Mouse (Mus musculus) heart, adult 2 months (tissue): ENCODE results near the gene Ccnf. TPM values are rescaled to one million over a fixed set of nuclear protein-coding genes. Genes with fewer than 3 reads are reported as not detected.

Experiments
- DNase-seq, 2 experiments: peaks; one replicate each; pipeline ENCODE4 v3.0.0; 2021
- H3K27ac ChIP-seq: fragments of 200-600 bp; 2 replicates; pipeline ENCODE4 v1.8.1; 2022
- H3K27me3 ChIP-seq: fragments of 200-500 bp; 2 replicates; pipeline ENCODE4 v1.6.1; 2012; ENCODE audit warnings: mild to moderate bottlenecking, low read length, inconsistent platforms, mixed read lengths; ENCODE audit not compliant: control insufficient read depth, insufficient read depth
- H3K36me3 ChIP-seq: fragments of 200-500 bp; 2 replicates; pipeline ENCODE4 v1.6.1; 2012; ENCODE audit warnings: low read length, inconsistent platforms; ENCODE audit not compliant: control insufficient read depth, insufficient read depth
- H3K4me1 ChIP-seq: fragments of 200-500 bp; 2 replicates; pipeline ENCODE4 v1.6.1; 2011; ENCODE audit warnings: low read length; ENCODE audit not compliant: control insufficient read depth, insufficient read depth
- H3K4me3 ChIP-seq: fragments of 200-600 bp; 2 replicates; pipeline ENCODE4 v1.8.1; 2022
- H3K79me2 ChIP-seq: fragments of 200-500 bp; replicated peaks from 2 replicates; pipeline ENCODE4 v1.6.1; 2012; ENCODE audit warnings: mild to moderate bottlenecking, inconsistent platforms, low read length, moderate library complexity, mixed read lengths; ENCODE audit not compliant: control insufficient read depth, insufficient read depth
- H3K9ac ChIP-seq: fragments of 200-500 bp; 2 replicates; pipeline ENCODE4 v1.6.1; 2012; ENCODE audit warnings: low read depth, mild to moderate bottlenecking, control low read depth, inconsistent platforms, low read length, mixed read lengths
- CTCF ChIP-seq: fragments of 200-600 bp; IDR thresholded peaks from 2 replicates; pipeline ENCODE4 v1.8.1; 2022; ENCODE audit warnings: antibody characterized with exemption, mild to moderate bottlenecking, moderate library complexity
- EP300 ChIP-seq: fragments of 200-500 bp; IDR thresholded peaks from 2 replicates; pipeline ENCODE4 v1.6.1; 2011; ENCODE audit warnings: low read depth, low read length, control low read depth; ENCODE audit not compliant: insufficient read depth
- POLR2A ChIP-seq: fragments of 200-500 bp; IDR thresholded peaks from 2 replicates; pipeline ENCODE4 v1.6.1; 2011; ENCODE audit warnings: mild to moderate bottlenecking, low read depth, low read length, control low read depth; ENCODE audit not compliant: insufficient read depth
- WGBS: fragments of 180-500 bp; shearing (Covaris S2); methylation state at CpG from one replicate; pipeline ENCODE4 v1.1.7; 2018; 5-methylcytosine and 5-hydroxymethylcytosine counted together
- intact Hi-C: fragments of 180-260 bp; cut with DNase I; formaldehyde crosslinking; loops from one replicate; pipeline ENCODE4 v1.15.1; 2025
- microRNA-seq, 2 experiments: library from miRNA; unstranded; fragments of <30 nt; microRNA quantifications; one replicate each; pipeline ENCODE4 v1.2.0; 2021
- polyA plus RNA-seq: library from polyadenylated mRNA; depleted of rRNA; stranded (reverse); fragments of >200 nt; gene quantifications from 2 replicates; pipeline ENCODE4 v1.2.3, GENCODE M21; 2012; rRNA removed
- total RNA-seq, 2 experiments: library from RNA; stranded (reverse); gene quantifications; 2 replicates each; pipeline ENCODE4 v1.2.3; 2021

Ccnf gene
- total and polyA plus RNA-seq, 3 experiments: 0.49 to 0.59 (median 0.57) TPM

DNA sequence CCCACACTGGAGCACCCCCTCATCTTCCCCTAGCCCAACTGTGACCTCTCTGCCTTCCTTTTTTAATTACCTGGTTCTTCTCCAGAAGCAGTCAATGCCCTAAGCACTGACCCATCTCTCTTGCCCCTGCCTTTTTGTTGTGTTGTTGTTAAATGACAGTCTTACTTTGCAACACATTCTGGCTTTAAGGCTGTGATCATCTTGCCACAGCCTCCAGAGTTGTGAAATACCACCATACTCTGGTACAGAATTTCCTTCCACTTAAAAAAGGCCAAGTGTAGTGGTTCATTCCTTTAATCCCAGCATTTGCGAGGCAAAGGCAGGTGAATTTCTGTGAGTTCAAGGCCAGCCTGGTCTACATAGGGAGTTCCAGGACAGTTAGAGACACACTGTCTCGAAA lies 60.4 kb downstream of the Ccnf start:
- no peak overlapping the region for H3K4me3 ChIP-seq
- DNase-seq: no peak
- intact Hi-C loops: no loop called here
- TF ChIP-seq CTCF (no peak), EP300 (no peak), POLR2A (no peak)
- 88% methylated on average over 2 of the region's 2 CpGs for WGBS
- no peaks in the 10 kb centered on the region for H3K27me3 ChIP-seq
- peaks cover 2% of the 10 kb centered on the region; the same call in 1 of the 2 replicates for H3K4me1 ChIP-seq
- no peaks in the 10 kb centered on the region for H3K36me3 ChIP-seq
- no peaks in the 10 kb centered on the region for H3K79me2 ChIP-seq
- H3K9ac ChIP-seq: no peak overlapping the region
- H3K27ac ChIP-seq: no peak overlapping the region

DNA sequence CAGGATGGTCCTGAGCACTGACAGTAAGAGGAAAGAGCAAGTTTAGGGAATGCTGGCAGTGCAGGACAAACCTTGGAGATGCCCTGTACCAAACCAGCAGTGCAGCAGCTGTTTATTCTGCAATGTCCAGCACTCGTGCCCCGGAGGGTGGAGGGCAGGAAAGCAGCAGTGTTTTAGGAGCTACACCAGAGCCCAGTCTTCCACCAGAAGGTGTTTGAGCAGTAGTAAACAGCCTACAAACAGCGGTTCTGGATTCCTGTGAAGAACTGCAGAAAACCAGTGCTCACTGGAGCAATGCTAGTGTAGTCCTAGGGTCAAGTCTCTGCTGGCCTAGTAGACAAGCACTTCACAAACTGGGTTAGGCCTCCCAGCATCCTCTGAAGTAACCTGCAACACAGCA lies 77.0 kb downstream of the Ccnf start:
- Histone ChIP-seq H3K79me2 (no peaks in the 10 kb centered on the region), H3K27me3 (no peaks in the 10 kb centered on the region), H3K36me3 (no peaks in the 10 kb centered on the region), H3K27ac (no peak overlapping the region), H3K4me1 (peaks cover 2% of the 10 kb centered on the region; the same call in 1 of the 2 replicates), H3K9ac (no peak overlapping the region), H3K4me3 (no peak overlapping the region)
- 83% methylated on average over 3 of the region's 3 CpGs for WGBS
- DNase-seq: no peak
- no peak for TF ChIP-seq POLR2A
- no peak for TF ChIP-seq CTCF
- TF ChIP-seq EP300: no peak
- intact Hi-C loops: loop anchor here (5.0 kb wide), 1 partner anchor 78 kb away; the partner anchor contains the start of gene Ccnf

DNA sequence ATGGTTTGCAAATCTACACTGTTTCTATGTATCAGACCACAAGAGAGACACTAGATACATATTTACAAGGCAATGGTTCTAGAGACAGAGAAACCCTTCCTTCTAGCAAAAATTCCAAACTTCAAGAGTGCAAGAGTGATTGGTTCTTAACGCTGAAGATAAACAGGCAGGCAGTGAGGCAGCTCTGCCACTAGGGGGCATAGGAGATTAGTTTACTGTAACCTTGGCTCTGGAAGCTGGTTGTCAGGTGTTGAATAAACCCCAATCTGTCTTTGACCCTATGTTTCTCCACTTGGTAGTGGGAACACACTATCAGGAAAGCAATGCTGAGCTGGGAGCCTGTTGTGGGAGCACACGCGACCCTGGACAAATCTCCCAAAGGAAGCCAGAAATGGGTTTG lies 77.9 kb downstream of the Ccnf start:
- no peaks in the 10 kb centered on the region for H3K27me3 ChIP-seq
- H3K4me1 ChIP-seq: peaks cover 2% of the 10 kb centered on the region; the same call in 1 of the 2 replicates
- intact Hi-C loops: loop anchor here (1.0 to 5.0 kb wide), 4 partner anchors 79 to 217 kb away; partner anchors contain the start of genes Abca17, Abca3 and Ccnf
- TF ChIP-seq CTCF (peak; percentile 99), POLR2A (no peak), EP300 (peak; percentile 72; the same call in 1 of the 2 replicates)
- H3K27ac ChIP-seq: no peak overlapping the region
- no peak overlapping the region for H3K9ac ChIP-seq
- no peaks in the 10 kb centered on the region; the same call in 1 of the 2 replicates for H3K79me2 ChIP-seq
- peak; percentile 47 to 57 for DNase-seq
- WGBS: 3% methylated on average over 3 of the region's 3 CpGs
- no peak overlapping the region for H3K4me3 ChIP-seq
- no peaks in the 10 kb centered on the region for H3K36me3 ChIP-seq

Small RNA genes within 50 kb of the gene (microRNA-seq; reads per million reads assigned to microRNA genes)
- gene Mir5134 (7.3 to 9.3 reads per million in 2 experiments), gene Mir6965 (0.77 to 1.1 reads per million in 2 experiments)

Other genes starting within 250 kb of the Ccnf start
- not detected for gene Prss27, start 213.3 kb downstream of the Ccnf start, total RNA-seq
- not detected in 2 replicates for gene Prss27, start 213.3 kb downstream of the Ccnf start, polyA plus RNA-seq
- 1 to 10 TPM; 8.4 to 9.1 TPM for gene Kctd5, start 178.0 kb downstream of the Ccnf start, total RNA-seq
- gene Kctd5, start 178.0 kb downstream of the Ccnf start, polyA plus RNA-seq: 9.8 and 12.8 TPM in 2 replicates
- 10 to 100 TPM; 42.5 to 49.1 TPM for gene Pdpk1, start 100.6 kb downstream of the Ccnf start, total RNA-seq
- 10.4 and 20.6 TPM in 2 replicates for gene Pdpk1, start 100.6 kb downstream of the Ccnf start, polyA plus RNA-seq
- gene Amdhd2, start 87.7 kb downstream of the Ccnf start, total RNA-seq: 10 to 100 TPM in 1 of 2 experiments, 1 to 10 TPM in 1; 9.0 to 10.2 TPM
- gene Amdhd2, start 87.7 kb downstream of the Ccnf start, polyA plus RNA-seq: 11.5 and 17.7 TPM in 2 replicates
- 100 to 1,000 TPM; 219 to 255 TPM for gene Atp6v0c, start 81.8 kb downstream of the Ccnf start, total RNA-seq
- 732 and 788 TPM in 2 replicates for gene Atp6v0c, start 81.8 kb downstream of the Ccnf start, polyA plus RNA-seq
- 10 to 100 TPM; 10.3 to 11.0 TPM for gene Tbc1d24, start 45.9 kb downstream of the Ccnf start, total RNA-seq
- gene Tbc1d24, start 45.9 kb downstream of the Ccnf start, polyA plus RNA-seq: 11.3 and 29.1 TPM in 2 replicates
- gene Ntn3, start 42.0 kb downstream of the Ccnf start, total RNA-seq: 1 to 10 TPM in 1 of 2 experiments, under 1 TPM in 1; 0.97 to 1.0 TPM
- 0.64 and 1.1 TPM in 2 replicates for gene Ntn3, start 42.0 kb downstream of the Ccnf start, polyA plus RNA-seq
- gene Tedc2, start 30.6 kb downstream of the Ccnf start, total RNA-seq: 1 to 10 TPM; 2.0 TPM
- 3.8 and 5.2 TPM in 2 replicates for gene Tedc2, start 30.6 kb downstream of the Ccnf start, polyA plus RNA-seq
- gene Abca17, start 99.6 kb upstream of the Ccnf start, total RNA-seq: not detected
- not detected in 2 replicates for gene Abca17, start 99.6 kb upstream of the Ccnf start, polyA plus RNA-seq
- gene Abca3, start 100.5 kb upstream of the Ccnf start, total RNA-seq: 10 to 100 TPM; 12.1 to 12.6 TPM
- gene Abca3, start 100.5 kb upstream of the Ccnf start, polyA plus RNA-seq: 13.4 and 15.7 TPM in 2 replicates
- 10 to 100 TPM; 60.0 to 62.7 TPM for gene Rnps1, start 163.1 kb upstream of the Ccnf start, total RNA-seq
- 83.0 and 107 TPM in 2 replicates for gene Rnps1, start 163.1 kb upstream of the Ccnf start, polyA plus RNA-seq
- 100 to 1,000 TPM; 421 to 487 TPM for gene Eci1, start 175.2 kb upstream of the Ccnf start, total RNA-seq
- 414 and 486 TPM in 2 replicates for gene Eci1, start 175.2 kb upstream of the Ccnf start, polyA plus RNA-seq
- 1 to 10 TPM in 1 of 2 experiments, under 1 TPM in 1; 0.65 to 1.5 TPM for gene Dnase1l2, start 191.6 kb upstream of the Ccnf start, total RNA-seq
- 5.2 and 7.2 TPM in 2 replicates for gene Dnase1l2, start 191.6 kb upstream of the Ccnf start, polyA plus RNA-seq
- 10 to 100 TPM; 10.2 to 10.3 TPM for gene E4f1, start 218.8 kb upstream of the Ccnf start, total RNA-seq
- 43.6 and 43.7 TPM in 2 replicates for gene E4f1, start 218.8 kb upstream of the Ccnf start, polyA plus RNA-seq
- gene Pgp, start 218.9 kb upstream of the Ccnf start, total RNA-seq: 10 to 100 TPM; 35.7 to 44.5 TPM
- gene Pgp, start 218.9 kb upstream of the Ccnf start, polyA plus RNA-seq: 39.1 and 46.4 TPM in 2 replicates
- not detected for gene Bricd5, start 222.4 kb upstream of the Ccnf start, total RNA-seq
- not detected in 2 replicates for gene Bricd5, start 222.4 kb upstream of the Ccnf start, polyA plus RNA-seq
- gene Mlst8, start 227.6 kb upstream of the Ccnf start, total RNA-seq: 10 to 100 TPM in 1 of 2 experiments, 1 to 10 TPM in 1; 8.5 to 10.7 TPM
- 28.1 and 42.0 TPM in 2 replicates for gene Mlst8, start 227.6 kb upstream of the Ccnf start, polyA plus RNA-seq
- gene Caskin1, start 237.1 kb upstream of the Ccnf start, total RNA-seq: under 1 TPM; 0.16 to 0.55 TPM
- gene Caskin1, start 237.1 kb upstream of the Ccnf start, polyA plus RNA-seq: 0.23 and 0.45 TPM in 2 replicates